Mouse (Mus musculus): ENCODE data around the gene Cybc1. TPM values are rescaled to one million over a fixed set of nuclear protein-coding genes. Genes with fewer than 3 reads are reported as not detected.

Cybc1 gene
- total RNA-seq, 2 experiments from 2014 or later: 14.2 to 15.5 TPM

DNA sequence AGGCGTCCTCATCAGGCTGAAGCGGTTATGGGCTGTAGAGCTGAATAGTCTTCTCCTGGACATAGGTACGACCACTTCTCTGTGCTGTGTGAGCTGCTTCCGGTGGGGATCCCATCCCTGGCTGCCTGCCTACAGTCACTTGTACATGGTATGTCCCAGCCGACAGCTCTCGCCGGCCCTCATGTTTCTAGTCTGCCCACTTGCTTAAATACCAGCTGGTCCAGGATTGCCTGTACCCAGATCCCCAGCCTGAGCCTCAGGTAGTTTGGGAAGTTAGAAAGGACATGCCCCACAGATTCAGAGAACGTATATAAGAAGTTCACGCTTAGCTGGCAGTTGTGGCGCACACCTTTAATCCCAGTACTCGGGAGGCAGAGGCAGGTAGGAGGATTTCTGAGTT, 9.3 kb downstream of the Cybc1 start:
- DNase-seq (ENCODE audit: low spot score in 2 of 2): no peak

DNA sequence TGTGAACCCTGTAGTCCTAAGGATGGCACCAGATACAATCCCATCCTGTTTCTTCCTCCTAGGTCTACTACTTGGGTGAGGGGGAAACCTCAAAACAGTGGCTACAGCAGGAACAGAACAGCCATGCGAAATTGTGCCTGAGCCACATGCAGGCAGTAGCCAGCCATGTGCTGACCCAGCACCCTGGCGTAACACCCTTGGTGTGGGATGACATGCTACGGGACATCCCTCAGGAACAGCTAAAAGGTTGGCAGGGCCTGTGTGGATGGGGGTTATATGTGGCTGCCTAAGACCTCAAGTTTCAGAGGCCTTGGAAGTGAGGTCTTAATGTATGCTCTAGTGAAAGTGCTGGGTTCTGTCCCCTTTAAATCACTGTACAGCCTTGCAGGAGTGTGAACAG, 12.3 kb downstream of the Cybc1 start:
- DNase-seq (ENCODE audit: low spot score in 2 of 2): no peak

DNA sequence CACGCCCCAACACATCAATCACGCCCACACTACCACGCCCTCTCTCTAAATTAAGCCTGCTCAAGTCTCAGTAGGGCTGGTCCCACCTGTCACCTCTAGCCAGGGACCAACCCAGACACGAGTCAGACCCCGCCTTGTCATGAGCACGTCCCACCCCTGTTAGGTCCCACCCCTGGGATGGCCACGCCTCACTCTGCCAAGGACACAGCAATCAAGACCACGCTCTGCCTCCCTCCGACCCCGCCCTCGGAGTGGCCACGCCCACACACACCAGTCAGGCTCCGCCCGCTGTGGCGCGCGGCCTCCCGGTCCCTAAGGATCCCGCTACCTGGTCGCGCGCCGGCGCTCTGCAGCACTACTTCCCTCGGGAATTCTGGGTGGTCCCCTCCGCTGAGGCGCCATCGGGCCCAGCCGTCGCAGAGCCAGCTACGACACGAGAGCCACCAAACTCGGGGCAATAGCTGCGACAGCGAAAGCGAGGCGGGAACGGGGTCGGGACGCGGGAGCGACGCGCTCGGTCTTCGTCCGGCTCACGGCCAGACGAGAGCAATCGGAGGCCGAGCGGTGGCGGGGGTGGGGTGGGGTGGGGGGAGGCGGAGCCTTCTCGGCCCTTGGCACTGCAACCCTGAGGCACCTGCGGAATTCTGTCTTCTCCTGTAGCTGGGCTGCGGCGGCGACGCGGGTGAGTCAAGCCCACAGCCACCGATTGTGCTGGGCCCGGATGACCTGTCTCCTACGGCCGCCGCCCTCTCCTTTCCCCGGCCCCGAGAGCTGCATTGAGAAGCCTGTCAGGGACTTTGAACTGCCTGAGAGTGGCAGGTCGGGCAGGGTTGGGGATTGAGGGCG, 24.7 kb downstream of the Cybc1 start, which contains the start of the genes Hexdc and Ogfod3:
Hexdc (plus strand) TSS at position 273 of the 846 bp plus-strand sequence.
Ogfod3 (minus strand) TSS at position 551 of the 846 bp plus-strand sequence.
- peak; percentile 86 to 95 for DNase-seq (ENCODE audit: low spot score in 2 of 2)

DNA sequence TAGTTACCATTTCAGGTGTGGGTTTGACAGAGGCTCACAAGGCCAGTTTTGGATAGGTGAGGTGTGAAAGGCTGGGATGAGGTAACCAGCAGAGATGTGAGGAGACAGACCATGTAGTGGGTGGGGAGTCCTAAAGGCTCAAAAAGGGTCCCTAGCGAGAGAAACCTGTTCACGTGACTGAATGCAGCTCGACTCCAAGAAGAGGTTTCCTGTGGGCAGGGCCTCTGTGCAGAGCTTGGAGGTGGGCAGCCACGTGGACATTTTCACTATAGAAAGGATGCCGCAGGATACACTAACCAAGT, 25.3 kb downstream of the Cybc1 start:
- no peak for DNase-seq (ENCODE audit: low spot score in 2 of 2)

DNA sequence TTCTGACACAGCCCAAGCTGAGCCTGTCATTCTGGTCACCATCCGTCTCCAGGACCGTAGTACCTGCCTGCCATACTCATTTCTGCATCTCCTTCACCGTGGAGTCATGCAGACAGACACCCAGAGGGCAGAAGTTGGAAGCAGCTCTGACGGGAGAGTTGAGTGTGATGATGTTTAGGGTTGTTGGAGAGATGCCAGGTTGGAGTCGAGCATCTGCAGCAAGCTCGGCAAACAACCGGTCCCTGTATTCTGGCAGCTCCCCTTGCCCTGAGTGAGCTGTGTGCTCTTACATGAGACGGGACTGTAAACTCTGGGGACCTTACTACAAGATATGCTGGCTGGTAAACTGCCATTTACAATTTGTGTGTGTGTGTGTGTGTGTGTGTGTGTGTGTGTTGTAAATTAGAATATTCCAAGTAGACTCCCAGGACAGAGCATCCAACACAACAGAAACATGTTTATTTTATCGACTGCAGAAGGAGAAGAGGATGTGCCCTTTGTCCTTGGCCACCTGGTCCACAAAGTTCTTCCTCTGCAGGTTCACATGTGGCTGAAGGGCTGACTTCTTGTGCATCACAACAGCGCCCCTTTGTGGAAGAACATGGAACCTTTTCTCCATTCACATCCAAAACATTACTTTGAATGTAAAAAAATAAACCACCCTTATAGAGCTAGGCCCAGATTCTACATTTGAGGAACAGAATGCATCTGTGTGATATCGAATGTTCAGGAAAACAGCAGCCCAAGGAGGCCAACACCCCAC, 27.5 kb downstream of the Cybc1 start:
- peak in 1 of 2 experiments; percentile 30 for DNase-seq (ENCODE audit: low spot score in 2 of 2)

DNA sequence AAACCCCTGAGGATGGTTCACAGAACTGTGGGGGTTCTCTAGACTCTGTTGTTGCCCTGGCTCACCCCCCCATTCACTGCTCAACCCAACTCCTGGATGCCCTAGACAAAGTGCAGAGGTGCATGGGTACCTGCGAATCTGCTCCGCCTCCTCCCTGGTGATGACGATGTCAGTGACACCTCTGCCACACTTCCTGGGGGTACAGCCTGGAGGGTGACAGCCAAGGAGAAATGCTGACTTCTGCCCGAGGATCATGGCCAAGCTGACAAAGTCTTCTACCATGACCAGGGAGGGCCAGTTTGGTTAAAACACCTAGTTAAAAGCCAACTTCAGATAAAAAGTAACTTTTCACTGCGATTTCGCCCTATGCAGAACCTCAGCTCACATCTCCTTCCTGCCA, 28.3 kb downstream of the Cybc1 start:
- no peak for DNase-seq (ENCODE audit: low spot score in 2 of 2)

DNA sequence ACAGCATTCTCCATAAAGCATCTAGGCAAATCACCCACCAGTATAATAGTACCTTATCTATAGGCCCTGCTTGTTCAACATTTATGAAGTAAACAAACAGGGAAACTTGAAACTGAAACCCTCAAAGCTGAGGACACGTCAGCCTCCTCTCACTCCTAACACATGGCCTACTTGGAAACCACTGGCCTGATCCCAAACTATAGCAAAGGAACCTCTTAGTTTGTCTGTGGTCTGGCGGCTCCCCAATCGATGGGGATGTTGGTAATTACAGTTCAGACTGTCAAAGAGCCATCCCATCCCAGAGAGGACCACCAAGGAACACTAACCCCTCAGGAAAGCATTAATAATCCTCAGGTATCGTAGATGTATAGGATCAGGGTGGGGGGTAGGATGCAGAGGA, 29.3 kb downstream of the Cybc1 start:
- no peak for DNase-seq (ENCODE audit: low spot score in 2 of 2)

DNA sequence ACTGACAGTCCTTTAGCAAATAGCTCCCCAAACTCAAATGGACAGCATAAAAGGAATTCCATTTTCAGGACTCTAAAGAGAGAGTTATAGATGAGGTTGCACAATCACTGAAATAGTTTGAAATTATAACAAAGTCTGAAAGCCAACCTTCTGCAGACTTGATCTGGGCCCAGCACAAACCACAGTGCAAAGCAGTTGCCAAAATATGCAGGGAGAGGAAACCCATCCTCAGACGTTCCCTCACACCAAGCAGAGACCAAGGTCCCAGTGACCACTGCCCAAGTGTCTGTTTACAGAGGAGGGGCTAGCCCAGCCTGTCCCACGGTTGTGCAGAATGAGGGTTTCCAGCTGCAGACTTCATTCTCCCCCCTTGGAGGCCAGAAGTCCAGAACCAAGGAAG, 30.5 kb downstream of the Cybc1 start:
- no peak for DNase-seq (ENCODE audit: low spot score in 2 of 2)

DNA sequence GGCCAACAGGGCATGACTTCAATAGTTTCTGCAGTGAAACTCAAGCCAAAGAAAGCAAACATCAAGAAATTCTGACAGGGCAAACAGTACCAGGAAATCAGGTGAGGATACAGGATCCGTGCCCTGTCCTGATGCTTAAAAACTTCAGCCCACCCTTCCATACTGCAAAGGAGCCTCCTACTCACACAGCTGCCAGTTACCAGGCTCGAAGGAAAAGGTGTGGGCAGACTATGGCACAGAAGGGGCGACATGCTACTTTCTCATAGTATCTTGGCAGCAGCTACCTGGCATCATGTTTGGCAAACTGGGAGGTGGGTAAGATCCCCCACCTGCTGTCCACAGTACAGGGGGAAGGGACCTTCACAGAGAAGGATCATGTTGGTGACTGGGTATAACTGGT, 35.7 kb downstream of the Cybc1 start:
- no peak for DNase-seq (ENCODE audit: low spot score in 2 of 2)

DNA sequence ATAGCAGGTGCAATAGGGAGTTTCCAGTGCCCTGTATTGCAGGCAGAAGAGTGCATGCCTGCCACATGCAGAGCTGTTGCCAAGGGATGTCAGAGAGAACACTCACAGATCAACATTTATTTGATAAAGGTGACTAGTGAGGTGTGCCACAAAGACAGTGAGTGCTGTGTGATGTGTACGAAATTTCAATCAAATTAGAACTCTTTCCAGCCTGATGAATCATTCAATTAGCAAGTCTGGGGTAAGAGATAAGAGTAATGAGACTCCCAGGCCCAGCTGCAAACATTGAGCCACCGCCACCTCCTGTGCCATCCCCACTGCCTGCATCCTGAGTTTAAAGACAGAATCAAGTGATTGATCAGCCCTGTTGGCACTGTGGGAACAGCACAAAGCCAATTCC, 36.4 kb downstream of the Cybc1 start:
- no peak for DNase-seq (ENCODE audit: low spot score in 2 of 2)

DNA sequence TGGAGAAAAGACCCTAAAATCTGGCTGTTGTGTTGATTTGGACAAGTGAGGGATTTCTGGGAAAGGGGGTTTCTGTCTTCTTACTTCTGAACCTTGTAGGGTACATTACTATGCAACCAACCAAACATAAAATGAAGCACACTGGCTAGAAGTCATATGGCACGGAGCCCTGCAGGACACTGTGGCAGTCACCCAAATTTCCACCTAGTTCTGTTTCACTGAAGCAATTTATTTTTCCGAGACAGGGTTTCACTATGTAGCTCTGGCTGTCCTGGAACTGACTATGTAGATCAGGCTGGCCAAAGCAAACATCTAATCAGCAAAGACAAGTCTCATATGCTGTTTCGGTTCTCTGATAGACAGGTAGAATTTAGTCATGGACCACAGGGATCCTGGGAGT, 39.4 kb downstream of the Cybc1 start:
- DNase-seq (ENCODE audit: low spot score in 2 of 2): no peak

DNA sequence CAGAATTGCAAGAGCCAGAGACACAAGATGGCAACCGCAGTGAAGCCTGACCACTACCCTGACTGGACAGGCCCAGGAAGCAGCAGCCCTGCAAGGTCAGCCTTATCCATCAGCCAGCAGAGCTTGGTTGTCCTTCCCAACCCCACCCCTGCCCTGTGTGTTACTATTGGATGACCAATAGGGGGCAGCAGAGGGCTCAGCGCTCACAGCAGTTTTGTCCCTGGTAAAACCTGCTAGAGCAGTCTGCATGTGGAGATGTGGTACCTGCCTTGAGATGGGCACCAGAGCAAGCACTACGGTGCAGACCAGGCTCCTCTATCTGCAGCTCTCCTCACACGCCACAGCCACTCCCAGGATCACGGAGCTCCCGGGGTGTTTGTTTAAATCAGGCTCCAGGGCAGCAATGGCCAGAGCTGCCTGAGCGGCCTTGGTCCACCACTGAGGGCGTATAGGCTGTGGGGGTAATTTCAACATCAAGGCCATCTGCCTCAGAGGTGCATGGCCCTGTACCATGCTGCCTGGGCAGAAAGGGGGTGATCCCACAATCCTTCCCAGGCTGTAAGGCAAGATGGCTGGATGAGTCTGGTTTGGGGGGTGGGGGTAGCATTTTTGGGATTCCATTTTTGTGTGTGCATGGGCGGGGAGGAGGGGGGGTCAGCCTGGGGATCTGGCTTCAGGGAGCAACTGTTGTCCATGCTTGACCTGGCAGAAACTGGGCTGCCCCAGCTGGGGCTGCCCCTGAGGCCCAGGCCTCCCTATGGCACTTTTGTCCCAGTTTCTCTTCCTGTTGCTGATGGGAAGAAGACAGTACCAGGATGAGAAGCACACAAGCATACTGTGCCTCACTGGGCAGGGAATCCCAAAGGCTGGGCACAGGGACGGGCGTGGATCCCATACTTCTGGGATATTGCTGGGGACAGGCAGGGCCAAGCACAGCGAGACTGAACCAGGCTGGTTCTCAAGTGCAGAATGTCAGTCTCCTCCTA, 52.5 kb downstream of the Cybc1 start:
- DNase-seq (ENCODE audit: low spot score in 2 of 2): peak in 1 of 2 experiments; percentile 53

DNA sequence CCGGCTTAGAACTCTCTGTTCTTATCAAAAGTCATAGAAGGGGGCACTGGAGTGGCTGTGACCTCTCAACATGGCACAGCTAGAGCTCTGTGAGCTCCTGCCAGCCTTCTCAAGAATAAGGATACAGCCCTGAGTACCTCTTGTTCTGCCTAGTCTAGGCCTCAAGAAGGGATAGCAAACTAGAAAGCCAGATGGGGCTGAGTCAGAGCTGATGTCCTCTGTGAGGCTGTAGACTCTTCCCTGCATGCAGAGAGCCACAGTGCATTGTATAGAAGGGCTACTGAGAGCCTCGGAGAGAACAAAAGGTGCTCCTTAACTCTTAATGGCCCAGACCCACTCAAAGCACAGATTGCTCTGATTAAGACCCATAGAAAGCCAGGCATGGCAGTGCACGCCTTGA, 54.9 kb downstream of the Cybc1 start:
- no peak for DNase-seq (ENCODE audit: low spot score in 2 of 2)

DNA sequence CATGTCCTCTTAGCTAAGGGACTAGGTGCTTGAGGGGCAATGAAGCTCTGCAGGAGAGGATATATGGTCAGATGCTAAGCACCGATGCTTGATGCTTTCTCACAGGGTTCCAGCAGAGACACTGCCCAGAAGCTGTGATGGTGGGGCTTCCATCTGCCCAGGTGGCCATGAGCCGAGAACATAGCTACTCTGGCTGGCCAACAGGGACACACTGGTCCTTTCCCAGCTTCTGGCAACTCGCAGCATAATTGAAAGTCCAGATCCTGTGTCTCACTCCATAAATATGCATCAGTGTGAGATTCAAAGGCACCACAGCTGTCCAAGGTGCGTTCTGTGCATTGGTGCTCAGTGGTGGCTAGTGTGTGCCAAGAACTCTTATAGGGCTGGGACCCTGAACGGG, 55.9 kb downstream of the Cybc1 start:
- peak in 1 of 2 experiments; percentile 27 for DNase-seq (ENCODE audit: low spot score in 2 of 2)

Other genes starting within 250 kb of the Cybc1 start
- 100 to 1,000 TPM in 1 of 2 experiments, 10 to 100 TPM in 1; 85.4 to 111 TPM for gene Csnk1d, start 238.0 kb downstream of the Cybc1 start, total RNA-seq (2021)
- not detected for gene Cd7, start 189.9 kb downstream of the Cybc1 start, total RNA-seq (2021)
- not detected for gene Sectm1b, start 165.8 kb downstream of the Cybc1 start, total RNA-seq (2021)
- gene Sectm1a, start 148.1 kb downstream of the Cybc1 start, total RNA-seq (2021): not detected
- gene Tex19.2, start 110.6 kb downstream of the Cybc1 start, total RNA-seq (2021): not detected
- under 1 TPM in 1 of 2 experiments, not detected in 1; 0.15 TPM for gene Tex19.1, start 83.2 kb downstream of the Cybc1 start, total RNA-seq (2021)
- gene Uts2r, start 69.1 kb downstream of the Cybc1 start, total RNA-seq (2021): 1 to 10 TPM; 3.6 to 5.1 TPM
- 10 to 100 TPM; 14.4 to 14.8 TPM for gene Hexdc, start 24.9 kb downstream of the Cybc1 start, total RNA-seq (2021)
- gene Ogfod3, start 24.6 kb downstream of the Cybc1 start, total RNA-seq (2021): 10 to 100 TPM; 14.6 to 14.7 TPM
- 10 to 100 TPM; 36.7 to 38.8 TPM for gene Narf, start 7.9 kb upstream of the Cybc1 start, total RNA-seq (2021)
- 10 to 100 TPM; 36.4 to 37.5 TPM for gene Foxk2, start 30.7 kb upstream of the Cybc1 start, total RNA-seq (2021)
- gene Wdr45b, start 125.1 kb upstream of the Cybc1 start, total RNA-seq (2021): 10 to 100 TPM; 60.8 to 61.9 TPM
- gene Rab40b, start 158.9 kb upstream of the Cybc1 start, total RNA-seq (2021): 10 to 100 TPM; 52.7 to 53.0 TPM
- 10 to 100 TPM; 12.9 to 13.1 TPM for gene Fn3krp, start 192.1 kb upstream of the Cybc1 start, total RNA-seq (2021)
- 1 to 10 TPM; 8.0 to 8.4 TPM for gene Fn3k, start 205.6 kb upstream of the Cybc1 start, total RNA-seq (2021)
- 10 to 100 TPM; 25.7 to 28.3 TPM for gene Tbcd, start 222.6 kb upstream of the Cybc1 start, total RNA-seq (2021)